Mouse (Mus musculus): ENCODE measurements around the gene Kcnd3. TPM values are rescaled to one million over a fixed set of nuclear protein-coding genes. Genes with fewer than 3 reads are reported as not detected.

Gene Kcnd3
- polyA plus RNA-seq, 1 experiment from 2014 or later: 0.93 TPM

DNA sequence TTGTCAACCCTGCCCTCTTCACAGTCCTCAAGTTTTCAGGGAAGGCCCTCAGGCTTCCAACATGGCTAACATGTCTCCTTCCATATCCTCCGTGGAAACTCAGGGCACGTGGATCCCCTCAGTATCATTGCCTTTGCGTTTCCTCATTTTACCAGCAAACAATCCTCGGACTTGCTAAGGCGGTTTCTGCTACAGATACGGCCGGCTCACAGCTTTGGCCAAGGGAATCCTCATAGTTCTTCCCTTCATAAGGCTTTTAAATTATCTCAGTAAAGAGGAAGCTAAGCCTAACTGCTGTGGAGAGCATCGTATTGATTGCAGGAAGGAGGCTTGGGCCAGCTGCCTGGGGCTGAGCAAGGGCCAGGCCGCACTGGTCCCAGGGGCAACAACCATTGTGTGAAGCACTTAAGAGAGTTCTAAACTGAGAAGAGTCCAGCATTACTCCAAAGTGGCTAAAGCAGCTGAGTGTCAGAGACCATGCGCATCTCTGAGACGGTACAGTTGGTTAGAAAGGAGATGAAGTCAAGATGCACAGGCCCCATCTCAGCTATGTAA lies 203.0 kb downstream of the Kcnd3 start:
- ATAC-seq (ENCODE audit: insufficient number of reproducible peaks, low FRiP score): no peak
- Histone ChIP-seq H3K4me3 (no peak overlapping the region), H3K4me2 (no peak overlapping the region), H3K27me3 (replicated peaks) (no peaks in the 10 kb centered on the region), H3K27ac (ENCODE audit: poor library complexity, severe bottlenecking) (no peak overlapping the region), H3K36me3 (no peaks in the 10 kb centered on the region), H3K9ac (no peak overlapping the region), H3K4me1 (replicated peaks) (no peaks in the 10 kb centered on the region), H3K9me3 (replicated peaks) (peaks cover 7% of the 10 kb centered on the region)
- WGBS: 81% methylated on average over 11 of the region's 11 CpGs

DNA sequence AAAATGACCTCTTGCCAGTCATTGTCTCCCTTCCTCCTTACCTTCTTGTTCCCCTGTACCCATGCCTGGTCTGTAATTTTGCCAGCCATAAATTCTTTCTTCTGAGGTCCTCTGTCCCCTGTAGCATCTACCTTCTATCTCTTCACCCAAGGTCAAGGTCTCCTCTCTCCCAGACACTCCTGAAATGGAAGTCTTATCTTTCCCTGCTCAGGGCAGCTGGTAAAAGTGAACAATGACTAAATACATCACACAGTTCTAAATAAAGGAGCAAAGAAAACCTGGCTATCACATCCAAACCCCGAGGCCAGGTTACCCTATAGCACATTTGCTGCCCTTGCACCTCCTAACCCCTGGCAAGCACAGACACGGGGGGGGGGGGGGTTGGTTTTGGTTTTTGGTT lies 208.4 kb downstream of the Kcnd3 start:
- no peak overlapping the region for H3K4me3 ChIP-seq
- peaks cover 7% of the 10 kb centered on the region for H3K9me3 ChIP-seq (replicated peaks)
- H3K27ac ChIP-seq (ENCODE audit: poor library complexity, severe bottlenecking): peak overlapping the region; percentile 31; the same call in 1 of the 2 replicates
- ATAC-seq (ENCODE audit: insufficient number of reproducible peaks, low FRiP score): no peak
- 0 out of 2 replicates have a peak, but pooled peaks cover 2% of the 10 kb centered on the region for H3K27me3 ChIP-seq (replicated peaks)
- H3K9ac ChIP-seq: no peak overlapping the region
- no peak overlapping the region for H3K4me2 ChIP-seq
- no peaks in the 10 kb centered on the region for H3K36me3 ChIP-seq
- peaks cover 12% of the 10 kb centered on the region for H3K4me1 ChIP-seq (replicated peaks)
- WGBS: 16% methylated on average over 2 of the region's 2 CpGs

DNA sequence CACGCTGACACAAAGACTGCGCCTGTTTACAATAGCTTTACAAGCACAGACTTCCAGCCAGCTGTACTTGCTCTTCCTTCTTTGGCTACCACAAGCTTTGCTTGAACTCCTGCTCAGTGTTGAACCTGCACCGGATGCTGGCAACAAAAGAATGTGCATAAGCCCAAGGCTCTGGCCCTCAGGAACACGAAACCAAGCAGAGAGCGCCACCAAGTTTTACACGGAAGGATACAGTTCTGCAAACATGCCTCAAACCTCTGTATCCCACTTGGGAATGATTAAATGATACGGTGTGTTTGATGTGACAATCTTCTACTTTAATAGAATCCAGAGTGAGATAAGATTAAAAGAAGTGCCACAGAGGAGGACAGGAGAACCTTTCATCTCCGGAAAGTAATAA lies 210.9 kb downstream of the Kcnd3 start:
- Histone ChIP-seq H3K9ac (no peak overlapping the region), H3K27ac (ENCODE audit: poor library complexity, severe bottlenecking) (no peak overlapping the region), H3K4me1 (replicated peaks) (peaks cover 12% of the 10 kb centered on the region), H3K36me3 (no peaks in the 10 kb centered on the region), H3K4me2 (no peak overlapping the region), H3K27me3 (replicated peaks) (peaks cover 7% of the 10 kb centered on the region), H3K4me3 (no peak overlapping the region), H3K9me3 (replicated peaks) (no peaks in the 10 kb centered on the region)
- 68% methylated on average over 8 of the region's 8 CpGs for WGBS
- ATAC-seq (ENCODE audit: insufficient number of reproducible peaks, low FRiP score): no peak

DNA sequence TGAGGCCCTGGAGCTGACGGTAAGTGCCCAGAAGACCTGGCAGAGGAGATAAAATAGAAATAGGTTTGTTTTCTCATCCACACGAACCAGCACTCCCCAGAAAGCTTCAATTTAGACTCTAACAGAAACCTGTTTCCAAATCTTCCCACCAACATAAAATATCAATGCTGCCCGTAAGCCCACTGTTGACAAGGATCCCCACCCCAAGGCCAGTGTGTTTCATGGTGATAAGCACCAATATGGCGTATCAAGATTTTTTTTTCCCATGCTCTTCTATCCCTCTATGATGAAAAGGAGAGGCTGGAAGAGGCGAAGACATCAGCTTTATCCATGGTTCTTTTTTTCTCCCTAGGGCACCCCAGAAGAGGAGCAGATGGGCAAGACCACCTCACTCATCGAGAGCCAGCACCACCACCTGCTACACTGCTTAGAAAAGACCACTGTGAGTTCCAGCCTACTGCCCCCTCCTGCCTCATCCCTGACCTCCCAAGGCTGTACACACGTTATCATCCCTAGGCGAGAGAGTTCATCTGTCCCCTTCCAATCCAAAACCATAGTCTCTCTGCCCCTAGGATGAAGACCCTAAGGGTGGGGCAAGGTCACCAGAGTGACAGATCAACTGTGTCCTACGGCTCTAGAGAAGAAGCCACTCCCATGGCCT lies 213.1 kb downstream of the Kcnd3 start:
- no peak for ATAC-seq (ENCODE audit: insufficient number of reproducible peaks, low FRiP score)
- peaks cover 14% of the 10 kb centered on the region for H3K27me3 ChIP-seq (replicated peaks)
- no peak overlapping the region for H3K9ac ChIP-seq
- no peak overlapping the region for H3K27ac ChIP-seq (ENCODE audit: poor library complexity, severe bottlenecking)
- H3K4me3 ChIP-seq: no peak overlapping the region
- no peaks in the 10 kb centered on the region for H3K9me3 ChIP-seq (replicated peaks)
- WGBS: 73% methylated on average over 9 of the region's 9 CpGs
- H3K4me2 ChIP-seq: no peak overlapping the region
- H3K36me3 ChIP-seq: no peaks in the 10 kb centered on the region
- H3K4me1 ChIP-seq (replicated peaks): peaks cover 12% of the 10 kb centered on the region

DNA sequence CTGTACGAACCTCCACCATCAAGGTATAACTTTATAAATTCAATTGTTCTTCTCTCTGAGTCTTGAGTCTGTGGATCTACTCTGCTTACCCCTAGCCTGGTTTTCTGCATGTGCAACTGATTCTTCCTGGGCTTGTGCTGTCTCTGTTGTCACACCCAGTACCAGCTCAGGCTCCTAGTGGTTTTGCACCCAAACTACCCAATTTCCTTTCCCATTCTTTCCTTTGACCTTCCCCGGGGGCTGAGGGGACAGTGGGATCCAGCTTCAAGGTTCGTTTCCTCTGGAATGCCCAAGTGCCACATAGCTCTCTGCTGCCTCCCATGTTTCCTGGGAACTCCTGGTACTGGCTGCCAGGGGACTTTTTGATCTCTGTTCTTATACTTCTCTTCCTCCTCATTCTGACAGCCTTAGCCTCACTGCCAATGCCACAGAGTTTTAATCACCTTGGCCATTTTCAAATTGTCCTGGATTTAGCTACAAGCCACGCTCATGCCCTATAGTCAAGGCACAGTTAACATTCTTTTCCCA lies 214.9 kb downstream of the Kcnd3 start:
- no peaks in the 10 kb centered on the region for H3K36me3 ChIP-seq
- ATAC-seq (ENCODE audit: insufficient number of reproducible peaks, low FRiP score): no peak
- peaks cover 14% of the 10 kb centered on the region for H3K27me3 ChIP-seq (replicated peaks)
- WGBS: 70% methylated on average over 4 of the region's 4 CpGs
- H3K4me3 ChIP-seq: no peak overlapping the region
- no peaks in the 10 kb centered on the region for H3K9me3 ChIP-seq (replicated peaks)
- no peaks in the 10 kb centered on the region for H3K4me1 ChIP-seq (replicated peaks)
- H3K27ac ChIP-seq (ENCODE audit: poor library complexity, severe bottlenecking): no peak overlapping the region
- H3K4me2 ChIP-seq: no peak overlapping the region
- no peak overlapping the region for H3K9ac ChIP-seq

DNA sequence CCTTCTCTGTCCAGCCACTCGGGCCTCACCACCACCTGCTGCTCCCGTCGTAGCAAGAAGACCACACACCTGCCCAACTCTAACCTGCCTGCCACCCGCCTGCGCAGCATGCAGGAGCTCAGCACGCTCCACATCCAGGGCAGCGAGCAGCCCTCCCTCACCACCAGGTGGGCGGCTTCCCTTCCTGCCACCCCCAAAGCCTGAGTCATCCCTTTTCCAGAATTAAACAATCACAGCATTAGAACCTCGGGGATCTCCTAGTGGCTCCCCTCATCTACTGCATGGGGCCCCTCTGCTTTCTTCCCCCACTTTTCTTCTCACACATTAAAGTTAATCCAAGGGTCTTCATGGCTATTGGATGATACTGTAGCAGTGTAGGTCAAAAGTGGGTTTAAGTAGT lies 216.0 kb downstream of the Kcnd3 start:
- H3K4me3 ChIP-seq: no peak overlapping the region
- WGBS: 37% methylated on average over 9 of the region's 9 CpGs
- H3K27me3 ChIP-seq (replicated peaks): peaks cover 14% of the 10 kb centered on the region
- no peak overlapping the region for H3K9ac ChIP-seq
- H3K27ac ChIP-seq (ENCODE audit: poor library complexity, severe bottlenecking): no peak overlapping the region
- ATAC-seq (ENCODE audit: insufficient number of reproducible peaks, low FRiP score): no peak
- no peaks in the 10 kb centered on the region for H3K4me1 ChIP-seq (replicated peaks)
- no peak overlapping the region for H3K4me2 ChIP-seq
- H3K9me3 ChIP-seq (replicated peaks): no peaks in the 10 kb centered on the region
- no peaks in the 10 kb centered on the region for H3K36me3 ChIP-seq

DNA sequence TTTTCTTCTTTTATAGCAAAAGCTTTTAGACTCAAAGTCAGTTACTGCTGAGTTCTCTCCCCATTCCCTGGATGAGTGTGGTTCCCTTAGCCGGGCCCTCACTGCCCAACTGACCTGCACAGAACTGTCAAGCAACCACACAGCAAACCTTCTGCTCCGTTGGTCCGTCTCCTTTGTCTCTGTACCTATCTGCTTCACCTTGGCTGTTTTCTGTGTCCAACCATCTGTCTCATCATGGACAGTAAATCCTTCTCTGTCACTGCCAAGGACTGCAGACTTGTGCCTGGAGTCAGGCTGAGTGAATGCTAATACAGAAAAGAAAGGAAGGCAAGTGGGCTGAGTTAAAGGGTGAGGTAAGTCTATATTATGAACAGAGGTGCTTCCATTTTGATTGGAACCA lies 217.6 kb downstream of the Kcnd3 start:
- Histone ChIP-seq H3K4me2 (no peak overlapping the region), H3K4me1 (replicated peaks) (no peaks in the 10 kb centered on the region), H3K4me3 (no peak overlapping the region), H3K36me3 (no peaks in the 10 kb centered on the region), H3K27ac (ENCODE audit: poor library complexity, severe bottlenecking) (no peak overlapping the region), H3K9ac (no peak overlapping the region), H3K27me3 (replicated peaks) (peaks cover 12% of the 10 kb centered on the region), H3K9me3 (replicated peaks) (no peaks in the 10 kb centered on the region)
- no peak for ATAC-seq (ENCODE audit: insufficient number of reproducible peaks, low FRiP score)
- WGBS: 81% methylated on average over 3 of the region's 3 CpGs

DNA sequence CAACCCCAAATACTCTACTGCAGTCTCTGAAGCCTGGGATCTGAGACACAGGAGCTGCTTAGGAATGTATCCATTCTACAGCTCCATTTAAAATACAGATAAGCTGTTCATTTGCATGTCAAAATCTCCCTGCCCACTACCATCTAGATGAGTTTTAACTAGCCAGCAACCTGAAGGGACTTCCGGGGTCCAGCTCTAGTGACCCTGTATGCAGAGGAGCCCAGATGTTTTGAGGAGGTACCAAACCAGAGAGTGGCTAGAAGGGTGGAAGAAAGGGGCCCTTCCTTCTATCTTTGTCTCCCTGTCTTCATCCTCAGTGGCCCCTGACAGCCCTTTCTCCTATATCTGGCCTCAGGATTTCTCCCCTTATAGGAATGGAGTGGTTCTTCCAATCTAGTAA lies 218.7 kb downstream of the Kcnd3 start:
- 70% methylated on average over 1 of the region's 1 CpGs for WGBS
- Histone ChIP-seq H3K27ac (ENCODE audit: poor library complexity, severe bottlenecking) (no peak overlapping the region), H3K9ac (no peak overlapping the region), H3K27me3 (replicated peaks) (peaks cover 12% of the 10 kb centered on the region), H3K4me1 (replicated peaks) (no peaks in the 10 kb centered on the region), H3K36me3 (no peaks in the 10 kb centered on the region), H3K4me2 (no peak overlapping the region), H3K4me3 (no peak overlapping the region), H3K9me3 (replicated peaks) (no peaks in the 10 kb centered on the region)
- ATAC-seq (ENCODE audit: insufficient number of reproducible peaks, low FRiP score): no peak

DNA sequence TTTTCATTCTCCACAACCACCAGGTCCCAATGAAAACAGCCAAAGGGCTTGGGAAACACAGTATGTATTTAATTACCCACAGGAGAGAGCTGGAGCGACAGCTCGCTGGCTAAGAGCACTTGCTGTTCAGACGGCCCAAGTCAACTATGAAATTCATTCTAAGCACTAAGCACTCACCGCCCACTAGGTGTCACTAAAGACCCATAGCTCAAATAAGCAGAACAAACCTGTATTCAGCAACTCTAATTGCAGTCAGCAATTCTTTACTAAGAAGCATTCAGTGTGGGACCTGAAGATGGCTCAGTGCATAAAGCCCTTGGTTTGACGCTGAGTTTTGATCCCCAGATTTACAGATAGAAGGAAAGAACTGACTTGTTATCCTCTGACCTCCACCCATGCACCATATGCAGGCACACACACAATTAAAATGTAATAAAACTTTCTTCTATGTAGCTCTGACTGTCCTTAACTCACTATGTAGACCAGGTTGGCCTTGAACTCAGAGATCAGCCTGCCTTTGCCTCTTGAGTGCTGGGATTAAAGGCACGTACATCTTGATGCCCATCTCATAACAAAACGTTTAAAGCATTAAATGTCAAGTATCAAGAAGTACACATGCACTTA lies 222.6 kb downstream of the Kcnd3 start:
- Histone ChIP-seq H3K4me2 (no peak overlapping the region), H3K4me1 (replicated peaks) (no peaks in the 10 kb centered on the region), H3K27ac (ENCODE audit: poor library complexity, severe bottlenecking) (no peak overlapping the region), H3K27me3 (replicated peaks) (no peaks in the 10 kb centered on the region), H3K9ac (no peak overlapping the region), H3K9me3 (replicated peaks) (no peaks in the 10 kb centered on the region), H3K36me3 (peaks cover 21% of the 10 kb centered on the region), H3K4me3 (no peak overlapping the region)
- ATAC-seq (ENCODE audit: insufficient number of reproducible peaks, low FRiP score): no peak
- 18% methylated on average over 7 of the region's 7 CpGs for WGBS

DNA sequence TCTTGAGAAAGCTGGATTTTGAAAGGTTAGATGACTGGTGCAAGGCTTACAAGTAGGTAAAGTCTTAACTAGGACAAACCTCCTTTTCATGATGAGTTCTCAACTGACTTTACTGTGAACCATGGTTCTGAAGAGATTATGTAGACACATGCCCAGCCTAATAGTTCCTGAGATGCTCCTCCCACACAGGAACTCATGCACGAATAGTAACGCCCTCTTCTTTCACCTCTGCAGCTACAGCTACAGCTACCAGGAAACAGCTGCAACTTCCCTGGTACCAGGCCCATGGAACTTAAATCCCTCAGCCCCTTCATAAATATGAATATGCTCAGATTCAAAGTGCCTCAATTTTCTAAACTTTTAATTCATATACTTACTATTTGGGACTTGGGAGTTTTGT lies 223.8 kb downstream of the Kcnd3 start:
- WGBS: 56% methylated on average over 2 of the region's 2 CpGs
- no peaks in the 10 kb centered on the region for H3K27me3 ChIP-seq (replicated peaks)
- H3K4me1 ChIP-seq (replicated peaks): no peaks in the 10 kb centered on the region
- H3K36me3 ChIP-seq: peaks cover 25% of the 10 kb centered on the region
- no peak overlapping the region for H3K27ac ChIP-seq (ENCODE audit: poor library complexity, severe bottlenecking)
- no peak overlapping the region for H3K4me3 ChIP-seq
- no peaks in the 10 kb centered on the region for H3K9me3 ChIP-seq (replicated peaks)
- H3K4me2 ChIP-seq: no peak overlapping the region
- ATAC-seq (ENCODE audit: insufficient number of reproducible peaks, low FRiP score): no peak
- no peak overlapping the region for H3K9ac ChIP-seq

DNA sequence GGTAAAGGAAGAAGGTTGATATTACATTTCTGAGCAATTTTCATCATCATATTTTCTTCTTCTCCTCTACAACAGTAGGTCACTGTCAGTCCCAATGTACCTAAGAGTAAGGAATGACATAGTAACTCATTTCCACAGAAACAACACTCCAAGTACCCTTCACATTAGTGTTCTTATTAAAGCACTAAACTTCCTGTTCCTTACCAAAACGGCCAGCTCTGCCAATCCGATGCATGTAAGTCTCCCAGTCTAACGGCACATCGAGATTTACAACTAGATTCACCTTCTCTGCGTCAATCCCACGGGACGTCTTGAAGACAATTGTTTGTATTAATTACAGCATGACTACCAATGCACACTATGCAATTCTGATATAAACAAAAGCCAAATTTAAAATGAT lies 228.2 kb downstream of the Kcnd3 start:
- no peaks in the 10 kb centered on the region for H3K27me3 ChIP-seq (replicated peaks)
- H3K9me3 ChIP-seq (replicated peaks): no peaks in the 10 kb centered on the region
- no peak overlapping the region for H3K4me2 ChIP-seq
- H3K36me3 ChIP-seq: peaks cover 50% of the 10 kb centered on the region
- H3K27ac ChIP-seq (ENCODE audit: poor library complexity, severe bottlenecking): no peak overlapping the region
- no peaks in the 10 kb centered on the region for H3K4me1 ChIP-seq (replicated peaks)
- no peak overlapping the region for H3K4me3 ChIP-seq
- WGBS: 93% methylated on average over 7 of the region's 7 CpGs
- H3K9ac ChIP-seq: no peak overlapping the region
- no peak for ATAC-seq (ENCODE audit: insufficient number of reproducible peaks, low FRiP score)

Data from heart, embryonic 12.5 days (tissue).